Mouse (Mus musculus): ENCODE measurements at regions not wholly inside any gene's neighbourhood (a gene's known extent, or its start where the extent isn't known, plus 50 kb on each side); places are given as distances from the start of the nearest gene placed in this dataset.

GRCm38 (mm10) chr13:110812401-110812800 is 417.6 kb downstream of the Plk2 start:
- DNase-seq, result no peak

GRCm38 (mm10) chr13:110814066-110814465 is 419.2 kb downstream of the Plk2 start:
- peak in 1 of 2 experiments; percentile 28 for DNase-seq

- DNase-seq, result no peak
Observed at GRCm38 (mm10) chr13:110819301-110819862, 424.5 kb downstream of the Plk2 start.

- no peak for DNase-seq
Observed at GRCm38 (mm10) chr13:110824878-110825277, 429.9 kb upstream of the Actbl2 start.

- DNase-seq, result no peak
Observed at GRCm38 (mm10) chr13:110832442-110832841, 422.4 kb upstream of the Actbl2 start.

GRCm38 (mm10) chr13:110836936-110837335 is 417.9 kb upstream of the Actbl2 start:
- DNase-seq, result no peak

GRCm38 (mm10) chr13:110841949-110842348 is 412.9 kb upstream of the Actbl2 start:
- DNase-seq, result no peak

- no peak for DNase-seq
Observed at GRCm38 (mm10) chr13:110845695-110846094, 409.1 kb upstream of the Actbl2 start.

GRCm38 (mm10) chr13:110852996-110853727 is 401.7 kb upstream of the Actbl2 start:
- DNase-seq, result no peak

- peak in 1 of 2 experiments; percentile 6 for DNase-seq
Observed at GRCm38 (mm10) chr13:110854213-110854612, 400.6 kb upstream of the Actbl2 start.

- DNase-seq, result no peak
Observed at GRCm38 (mm10) chr13:110865902-110866512, 388.8 kb upstream of the Actbl2 start.

GRCm38 (mm10) chr13:110866713-110867112 is 388.1 kb upstream of the Actbl2 start:
- DNase-seq, result no peak

GRCm38 (mm10) chr13:110871125-110871775 is 383.6 kb upstream of the Actbl2 start:
- no peak for DNase-seq

- DNase-seq, result no peak
Observed at GRCm38 (mm10) chr13:110871776-110872135, 383.1 kb upstream of the Actbl2 start.

- no peak for DNase-seq
Observed at GRCm38 (mm10) chr13:110881573-110881972, 373.2 kb upstream of the Actbl2 start.

GRCm38 (mm10) chr13:110882173-110882572 is 372.6 kb upstream of the Actbl2 start:
- DNase-seq, result no peak

- peak in 1 of 2 experiments; percentile 12 for DNase-seq
Observed at GRCm38 (mm10) chr13:110882661-110883172, 372.1 kb upstream of the Actbl2 start.

GRCm38 (mm10) chr13:110893909-110894308 is 360.9 kb upstream of the Actbl2 start:
- no peak for DNase-seq

GRCm38 (mm10) chr13:110895349-110895748 is 359.5 kb upstream of the Actbl2 start:
- no peak for DNase-seq

- DNase-seq, result no peak
Observed at GRCm38 (mm10) chr13:110895900-110896299, 358.9 kb upstream of the Actbl2 start.

- no peak for DNase-seq
Observed at GRCm38 (mm10) chr13:110897621-110898020, 357.2 kb upstream of the Actbl2 start.

- DNase-seq, result peak in 1 of 2 experiments; percentile 29
Observed at GRCm38 (mm10) chr13:110902994-110903644, 351.7 kb upstream of the Actbl2 start.
